Mouse (Mus musculus) naive thymus-derived CD4-positive, alpha-beta T cell, adult 2 months (primary cell): ENCODE results near the gene Hoxc11.

Experiments
- DNase-seq: peaks from one replicate; pipeline ENCODE4 v3.0.0-alpha.2; 2011; ENCODE audit warnings: low read depth

Hoxc11 gene

DNA sequence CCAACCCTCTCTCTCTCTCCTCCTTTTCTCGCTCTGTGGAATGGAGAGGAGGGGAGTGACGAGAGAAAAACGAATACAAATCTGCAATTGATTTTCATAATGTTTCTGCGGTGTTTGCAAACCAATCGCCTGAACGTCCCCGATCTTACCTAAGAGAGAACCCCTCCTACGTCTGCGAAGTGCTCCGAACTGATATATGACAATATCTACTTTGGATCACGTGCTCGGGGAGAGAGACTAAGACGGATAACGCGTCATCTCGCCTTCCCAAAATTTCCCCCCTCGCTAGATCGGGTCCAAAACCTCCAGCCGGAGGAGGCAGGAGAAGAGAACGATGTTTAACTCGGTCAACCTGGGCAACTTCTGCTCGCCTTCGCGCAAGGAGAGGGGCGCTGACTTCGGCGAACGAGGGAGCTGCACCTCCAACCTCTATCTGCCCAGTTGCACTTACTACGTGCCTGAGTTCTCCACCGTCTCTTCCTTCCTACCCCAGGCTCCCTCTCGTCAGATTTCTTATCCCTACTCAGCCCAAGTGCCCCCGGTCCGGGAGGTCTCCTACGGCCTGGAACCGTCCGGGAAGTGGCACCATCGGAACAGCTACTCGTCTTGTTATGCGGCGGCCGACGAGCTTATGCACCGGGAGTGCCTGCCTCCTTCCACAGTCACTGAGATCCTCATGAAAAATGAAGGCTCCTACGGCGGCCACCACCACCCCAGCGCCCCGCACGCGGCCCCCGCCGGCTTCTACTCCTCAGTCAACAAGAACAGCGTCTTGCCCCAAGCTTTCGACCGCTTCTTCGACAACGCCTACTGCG lies at the start of gene Hoxc11:
Hoxc11 (plus strand) TSS at position 236 of the 815 bp plus-strand sequence.
- DNase-seq, result no peak

DNA sequence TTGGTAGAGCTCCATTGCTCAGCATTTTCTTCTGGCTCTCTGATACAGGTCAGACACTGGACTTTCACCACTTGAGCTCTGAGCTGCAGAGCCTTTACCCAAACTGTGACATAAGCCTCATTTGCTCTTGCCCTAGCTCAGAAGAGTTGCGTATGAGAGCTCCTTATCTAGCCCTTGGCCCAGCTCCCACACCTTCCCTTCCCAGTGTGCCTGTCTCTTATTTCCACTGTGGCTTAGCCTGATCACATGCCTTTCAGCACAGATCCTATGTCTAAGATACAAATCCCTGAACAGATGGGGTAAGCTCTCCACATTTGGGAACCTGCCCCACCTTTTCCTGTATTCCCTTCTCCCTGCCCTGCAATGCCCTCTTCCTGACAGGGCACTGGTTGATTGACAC lies 49.3 kb upstream of the Hoxc11 start:
- no peak for DNase-seq

DNA sequence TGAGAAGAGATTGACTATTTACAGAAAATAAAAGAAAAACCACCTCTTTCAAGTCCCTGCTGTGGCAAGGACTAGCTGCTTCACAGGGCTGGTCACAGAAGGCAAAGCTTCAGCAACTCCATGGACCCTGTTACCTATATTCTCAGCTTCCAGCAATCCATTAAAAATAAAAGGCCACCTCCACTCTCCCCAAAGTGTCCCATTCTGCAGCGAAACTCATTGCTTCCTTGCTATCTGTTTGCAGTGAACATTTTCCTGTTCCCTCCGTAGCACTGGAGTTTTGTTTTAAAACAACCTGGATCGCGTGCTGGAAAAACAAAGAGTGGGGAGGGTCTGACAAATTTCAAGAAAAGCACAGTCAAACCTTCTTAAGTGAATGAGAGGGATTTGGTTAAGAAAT lies 44.7 kb upstream of the Hoxc11 start:
- no peak for DNase-seq

DNA sequence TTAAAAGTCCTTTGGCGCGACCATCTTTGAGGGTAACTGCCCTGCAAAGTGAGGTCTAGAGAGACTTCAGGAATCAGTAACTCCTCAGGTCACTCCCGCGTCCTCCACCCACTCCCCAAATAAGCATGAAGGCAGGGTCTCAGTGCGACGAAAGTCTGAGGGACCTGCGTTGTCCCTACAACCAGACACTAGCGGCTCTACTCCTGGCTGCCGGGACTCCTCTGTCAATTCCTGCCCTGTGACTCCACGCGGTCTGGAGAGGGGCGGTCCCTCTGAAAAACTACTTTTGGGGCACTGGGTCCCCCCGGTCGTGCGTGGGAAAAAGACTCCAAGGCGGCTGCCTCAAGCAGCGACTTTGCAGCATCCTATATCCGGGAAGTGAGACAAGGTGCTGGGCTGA lies 44.2 kb upstream of the Hoxc11 start:
- no peak for DNase-seq

DNA sequence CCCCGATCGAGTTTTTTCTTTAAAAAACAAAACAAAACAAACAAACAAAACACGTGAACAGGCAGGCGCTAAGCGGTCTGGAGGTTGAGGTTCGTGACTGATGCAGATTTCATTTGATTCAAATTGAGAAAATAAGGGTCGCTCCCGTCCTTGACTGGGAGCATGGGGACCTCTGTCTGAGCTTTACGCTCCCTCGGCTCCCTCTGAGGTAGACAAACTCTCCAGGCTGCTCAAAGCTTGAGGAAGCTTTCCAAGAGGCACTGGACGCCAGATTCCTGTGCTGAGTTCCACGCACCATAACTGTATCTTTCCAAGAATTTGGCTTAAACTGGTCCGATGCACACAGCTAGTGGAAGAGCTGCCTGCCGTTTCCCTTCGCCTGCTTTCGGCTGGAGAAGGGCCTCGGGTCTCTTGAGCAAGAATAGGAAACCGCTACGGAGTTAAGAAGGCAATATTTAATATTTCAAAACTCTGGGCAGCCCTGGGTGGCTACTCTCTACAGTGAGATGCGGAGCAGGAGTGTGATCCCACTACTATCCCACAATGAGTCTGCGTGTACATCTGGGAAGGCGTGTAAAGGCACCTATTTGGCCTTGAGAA lies 43.6 kb upstream of the Hoxc11 start:
- no peak for DNase-seq

DNA sequence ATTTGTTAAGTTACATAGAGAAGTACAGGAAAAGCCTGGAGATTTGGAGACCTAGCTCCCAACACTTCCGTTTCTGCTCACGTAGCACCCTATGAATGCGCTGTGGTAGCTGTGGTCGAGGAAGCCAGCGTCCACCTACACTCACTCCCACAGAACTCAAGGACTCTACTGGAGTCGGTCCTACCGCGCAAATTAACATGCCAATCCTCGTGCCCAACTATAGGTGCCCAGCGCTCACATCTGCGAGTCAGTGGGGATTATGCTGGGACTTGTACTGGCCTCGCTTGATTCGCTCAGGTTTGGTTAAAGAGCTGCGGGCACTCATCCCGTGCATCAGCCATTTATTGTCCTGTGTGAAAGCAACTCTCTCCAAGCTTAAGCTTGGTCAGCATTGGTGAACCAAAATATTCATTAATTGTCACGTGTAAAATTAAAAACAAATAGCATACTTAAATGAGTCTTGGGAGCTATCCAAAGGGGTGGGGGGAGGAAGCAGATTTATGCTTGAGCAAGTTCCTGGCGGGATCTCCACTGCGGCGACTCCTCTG lies 41.1 kb upstream of the Hoxc11 start:
- DNase-seq, result no peak

DNA sequence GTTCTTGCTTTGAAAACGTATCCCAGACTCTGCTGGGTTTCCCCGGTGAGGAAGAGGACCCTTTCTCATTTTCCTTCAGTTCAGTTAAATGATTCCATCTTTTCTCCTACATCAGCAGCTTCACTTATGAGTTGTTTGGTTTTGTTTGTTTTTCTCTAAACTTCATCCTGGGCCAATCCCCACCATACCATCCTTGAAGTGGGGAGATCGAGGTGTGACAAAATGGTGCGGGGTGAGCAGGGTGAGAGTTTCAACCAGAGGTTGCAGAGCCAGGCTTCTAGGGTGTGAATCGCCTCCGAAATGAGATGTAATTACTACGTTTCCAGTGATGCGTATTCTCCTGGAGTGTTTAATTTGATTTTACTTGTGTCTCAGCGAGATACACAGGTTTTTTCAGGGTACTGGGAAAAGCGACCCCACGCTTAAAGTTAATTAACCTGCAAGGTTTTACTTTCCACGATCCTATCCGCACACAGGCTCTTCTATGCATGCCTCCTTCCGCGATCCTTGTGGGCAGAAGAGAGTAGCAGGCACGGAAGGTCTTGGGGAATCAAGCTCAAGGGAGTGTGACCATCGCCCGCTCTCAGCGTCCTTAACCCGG lies 36.2 kb upstream of the Hoxc11 start:
- DNase-seq, result no peak

DNA sequence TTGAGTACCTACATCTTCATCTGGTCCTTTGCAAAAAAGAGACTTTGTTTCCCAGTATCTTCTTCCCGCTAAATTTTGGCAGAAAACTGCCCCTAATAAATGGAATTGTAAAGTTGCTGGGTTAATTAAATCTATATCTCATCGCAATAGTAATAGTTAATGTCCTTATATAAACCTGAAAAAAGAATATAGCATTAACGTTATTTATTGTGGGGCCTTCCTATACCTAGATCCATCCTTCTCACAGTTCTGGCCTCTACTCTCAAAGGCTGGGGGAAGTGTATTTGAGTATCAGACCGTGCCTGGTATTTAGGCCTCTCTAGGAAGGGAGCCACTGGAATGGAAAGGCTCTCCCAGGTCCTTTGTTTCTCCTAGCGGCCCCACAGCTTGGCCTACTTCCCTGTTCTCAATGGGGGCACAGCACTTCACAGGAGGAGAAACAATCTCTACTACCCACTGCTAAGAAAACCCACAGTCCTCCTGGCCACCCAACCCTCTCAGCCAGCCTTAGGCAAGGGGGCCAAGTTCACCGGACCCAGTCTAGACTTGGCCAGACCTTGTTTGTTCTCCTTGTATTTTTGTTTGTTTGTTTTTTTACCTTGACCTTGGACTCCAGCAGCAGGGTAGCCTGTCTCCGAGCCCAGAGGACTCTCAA lies 35.5 kb upstream of the Hoxc11 start:
- no peak for DNase-seq

DNA sequence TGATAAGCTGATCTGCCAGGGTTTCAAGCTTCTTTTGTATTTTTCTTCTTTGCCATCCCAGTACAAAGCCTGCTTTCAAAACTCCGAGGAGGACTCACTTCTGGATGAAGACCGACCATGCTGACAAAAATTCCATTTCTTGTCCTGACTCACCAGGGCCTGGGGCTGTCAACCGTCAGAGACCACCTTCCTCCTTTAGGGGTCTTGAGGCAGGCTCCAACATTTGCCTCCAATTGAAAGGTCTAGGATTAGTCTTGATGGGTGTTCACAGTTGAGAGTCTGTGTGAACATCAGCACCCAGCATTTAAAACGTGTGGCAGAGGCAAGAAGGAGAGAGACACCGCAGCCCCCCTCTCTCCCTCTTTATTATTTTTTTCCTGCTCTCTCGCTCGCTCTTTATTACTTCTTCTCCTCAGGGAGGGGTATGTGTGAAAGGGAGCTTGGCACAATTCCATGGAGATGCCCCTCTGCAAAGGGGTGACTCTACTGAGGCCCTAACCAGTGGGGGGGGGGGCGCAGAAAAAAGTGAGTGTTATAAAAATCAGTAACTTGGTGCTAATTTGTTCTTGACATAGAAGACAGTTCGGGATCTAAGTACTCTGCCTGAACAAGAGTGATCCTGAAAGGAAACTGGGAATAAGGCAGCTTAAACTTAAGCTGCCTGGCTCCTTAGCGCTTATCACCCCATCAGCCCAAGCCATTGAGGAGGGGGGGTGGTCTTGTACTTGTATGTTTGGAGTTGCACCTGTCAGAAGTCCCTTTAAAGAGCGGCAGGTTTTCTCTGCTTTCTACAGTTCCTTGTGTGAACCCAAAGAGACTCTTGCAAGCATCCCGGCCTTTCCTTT lies 34.7 kb upstream of the Hoxc11 start:
- DNase-seq, result no peak

DNA sequence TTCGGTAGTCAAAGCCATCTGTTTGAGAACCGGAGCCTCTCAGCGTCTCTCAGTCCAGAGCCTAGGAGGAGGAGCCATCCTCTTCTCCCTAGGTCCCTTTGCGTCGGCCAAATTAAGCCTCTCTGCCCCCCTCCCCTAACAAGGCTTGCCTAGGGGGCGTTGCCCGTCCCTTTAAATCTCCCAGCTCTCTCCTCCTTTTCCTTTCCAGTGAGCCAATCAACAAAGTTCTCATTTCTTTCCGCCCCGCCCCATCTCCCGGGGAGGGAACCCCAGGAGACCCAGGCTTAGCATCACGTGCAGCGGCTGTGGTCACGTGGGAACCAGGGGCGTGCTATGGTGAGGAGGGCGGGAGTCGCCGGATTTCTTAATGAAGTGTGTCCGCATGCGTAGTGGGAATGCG lies 33.6 kb upstream of the Hoxc11 start:
- no peak for DNase-seq

DNA sequence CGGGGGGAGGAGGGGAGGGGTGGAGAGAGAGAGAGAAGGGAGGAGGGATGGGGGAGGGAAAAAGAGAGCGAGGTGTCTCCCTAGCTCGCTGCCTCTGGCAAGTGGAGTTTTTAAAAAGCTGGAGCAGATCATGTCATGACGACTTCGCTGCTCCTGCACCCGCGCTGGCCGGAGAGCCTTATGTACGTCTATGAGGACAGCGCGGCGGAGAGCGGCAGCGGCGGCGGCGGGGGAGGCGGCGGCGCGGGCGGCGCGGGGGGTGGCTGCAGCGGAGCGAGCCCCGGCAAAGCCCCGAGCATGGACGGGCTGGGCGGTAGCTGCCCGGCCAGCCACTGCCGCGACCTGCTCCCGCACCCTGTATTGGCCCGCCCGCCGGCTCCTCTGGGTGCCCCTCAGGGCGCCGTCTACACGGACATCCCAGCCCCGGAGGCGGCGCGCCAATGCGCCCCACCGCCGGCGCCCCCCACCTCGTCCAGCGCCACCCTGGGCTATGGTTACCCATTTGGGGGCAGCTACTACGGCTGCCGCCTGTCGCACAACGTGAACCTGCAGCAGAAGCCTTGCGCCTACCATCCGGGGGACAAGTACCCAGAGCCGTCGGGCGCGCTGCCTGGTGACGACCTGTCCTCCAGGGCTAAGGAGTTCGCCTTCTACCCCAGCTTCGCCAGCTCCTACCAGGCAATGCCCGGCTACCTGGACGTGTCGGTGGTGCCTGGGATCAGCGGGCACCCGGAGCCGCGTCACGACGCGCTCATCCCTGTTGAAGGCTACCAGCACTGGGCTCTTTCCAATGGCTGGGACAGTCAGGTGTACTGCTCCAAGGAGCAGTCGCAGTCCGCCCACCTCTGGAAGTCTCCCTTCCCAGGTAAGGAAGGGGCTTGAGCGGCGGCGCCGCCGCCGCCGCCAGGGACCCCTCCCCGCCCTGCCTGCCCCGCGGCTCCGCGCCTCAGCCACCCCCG lies 32.9 kb upstream of the Hoxc11 start, which contains the start of gene Hoxc13:
Hoxc13 (plus strand) TSS at position 51 of the 959 bp plus-strand sequence.
- no peak for DNase-seq

DNA sequence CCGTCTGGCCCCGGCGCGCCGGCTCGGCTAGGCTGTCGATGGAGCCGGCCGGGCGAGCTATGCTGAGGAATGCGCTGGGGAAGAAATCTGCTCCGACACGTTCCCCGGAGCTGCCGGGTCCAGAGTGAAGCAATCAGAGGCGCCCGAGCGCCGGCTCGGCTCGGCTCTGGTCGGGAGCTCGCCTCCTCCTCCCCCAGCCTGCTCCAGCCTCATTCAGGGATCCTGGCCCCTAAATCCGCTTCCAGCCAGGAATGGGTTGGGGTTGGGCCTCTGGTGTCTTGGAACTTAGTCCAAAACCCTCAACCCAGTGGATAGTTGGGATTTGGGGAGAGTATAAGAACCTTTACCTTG lies 32.2 kb upstream of the Hoxc11 start:
- DNase-seq, result no peak

DNA sequence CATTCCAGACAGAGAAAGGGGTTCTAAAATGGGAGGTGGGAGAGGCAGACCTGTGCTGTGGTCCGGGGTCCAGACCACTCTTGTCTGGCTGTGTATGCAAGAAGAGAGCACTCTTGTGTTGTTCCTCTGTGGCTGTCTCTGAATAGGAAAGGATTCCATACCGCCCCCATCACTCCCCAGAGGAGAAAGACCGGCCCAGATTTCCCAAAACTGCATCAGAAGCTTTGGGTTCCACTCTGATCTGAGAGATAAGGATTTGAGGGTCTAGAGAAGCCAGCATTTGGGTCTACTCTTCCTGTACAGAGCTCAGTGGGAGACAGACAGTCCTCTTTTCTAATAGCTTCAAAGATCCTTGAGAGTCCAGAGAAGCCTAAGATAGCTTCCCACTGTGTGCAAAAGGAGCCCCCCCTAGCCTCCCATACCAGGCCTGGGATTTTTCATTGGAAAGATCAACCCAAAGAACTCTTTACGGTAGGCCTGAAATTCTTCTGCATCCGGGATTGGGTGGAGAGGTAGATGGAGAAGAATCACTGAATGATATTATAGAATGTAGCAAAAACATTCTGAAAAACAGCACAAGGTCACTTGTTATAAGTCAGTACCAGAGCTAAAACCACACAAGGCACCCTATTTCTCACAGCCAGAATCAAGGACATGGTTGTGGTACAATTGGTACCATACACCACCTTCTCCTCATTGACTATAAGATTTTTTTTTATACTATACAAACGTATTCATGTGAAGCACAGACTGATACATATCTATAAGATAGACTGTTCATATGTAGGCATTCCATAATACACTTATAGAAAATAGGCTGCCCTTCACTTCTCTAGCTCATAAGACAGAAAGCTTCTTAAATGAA lies 31.4 kb upstream of the Hoxc11 start:
- DNase-seq, result no peak

DNA sequence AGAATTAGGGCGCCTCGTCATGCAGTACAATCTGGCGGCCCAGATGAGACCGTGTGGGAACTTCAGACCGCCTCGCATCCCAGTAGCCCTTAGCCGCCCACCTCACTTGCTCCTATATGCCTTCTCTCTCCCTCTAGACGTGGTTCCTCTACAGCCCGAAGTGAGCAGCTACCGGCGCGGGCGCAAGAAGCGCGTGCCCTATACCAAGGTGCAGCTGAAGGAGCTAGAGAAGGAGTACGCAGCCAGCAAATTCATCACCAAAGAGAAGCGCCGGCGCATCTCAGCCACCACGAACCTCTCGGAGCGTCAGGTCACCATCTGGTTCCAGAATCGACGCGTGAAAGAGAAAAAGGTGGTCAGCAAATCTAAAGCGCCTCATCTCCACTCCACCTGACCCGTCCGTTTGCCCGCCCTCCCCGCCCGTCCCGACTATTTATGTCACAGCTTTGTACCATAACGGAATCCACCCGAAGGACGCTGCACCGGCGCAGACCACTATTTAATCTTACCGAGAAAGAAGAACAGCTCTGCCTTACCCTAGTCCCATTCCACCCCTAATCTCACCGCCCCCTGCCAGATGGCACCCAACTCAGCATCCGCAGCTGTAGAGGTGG lies 27.1 kb upstream of the Hoxc11 start:
- no peak for DNase-seq

DNA sequence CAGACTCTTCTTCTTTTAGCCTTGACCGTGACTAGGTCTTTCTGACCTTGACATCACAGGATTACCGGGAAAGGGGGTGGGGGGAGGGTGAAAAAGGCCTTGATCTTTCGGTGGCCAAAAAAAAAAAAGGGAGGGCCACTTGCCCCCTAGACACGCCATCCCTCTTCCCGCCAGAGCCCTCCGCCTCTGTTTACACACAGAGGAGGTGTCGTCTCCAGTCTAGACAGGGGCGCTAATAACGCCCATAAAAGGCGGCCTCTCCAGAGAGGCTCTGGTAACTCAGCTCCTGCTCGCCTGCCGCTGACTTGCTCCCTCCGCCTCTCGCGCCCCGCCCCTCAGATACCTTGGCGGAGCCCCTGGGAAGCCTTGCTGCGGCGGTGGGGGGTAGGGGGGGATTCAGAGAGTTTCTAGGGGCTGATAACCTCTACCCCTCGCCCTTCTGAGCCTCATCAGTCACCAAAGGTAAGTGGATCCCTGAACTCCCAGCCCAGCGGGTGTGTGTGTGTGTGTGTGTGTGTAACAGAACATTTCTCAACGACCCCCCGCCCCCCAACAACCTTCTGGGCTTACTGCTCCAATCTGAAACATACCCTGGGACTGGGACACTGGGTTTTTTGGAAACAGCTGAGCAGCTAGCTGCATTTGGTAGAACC lies 22.4 kb upstream of the Hoxc11 start:
- no peak for DNase-seq

DNA sequence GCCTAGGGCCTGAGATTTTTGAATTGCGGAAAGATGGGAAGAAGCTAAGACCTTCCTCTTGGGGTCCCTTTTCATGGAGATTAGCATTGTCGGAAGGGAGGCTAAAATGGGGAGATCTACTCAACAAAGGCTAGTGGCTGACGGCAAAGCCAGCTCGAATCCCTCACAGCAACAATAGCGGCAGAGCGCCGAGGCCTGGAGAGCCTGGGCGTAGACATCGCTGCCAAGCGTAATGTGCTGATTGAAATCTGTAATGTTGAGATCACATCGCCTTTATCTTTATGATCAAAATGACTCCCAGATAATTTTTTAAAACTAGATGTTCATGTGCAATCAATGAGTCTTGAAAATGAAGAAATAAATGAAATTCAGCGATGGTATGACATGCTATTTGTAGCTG lies 19.8 kb upstream of the Hoxc11 start:
- no peak for DNase-seq

DNA sequence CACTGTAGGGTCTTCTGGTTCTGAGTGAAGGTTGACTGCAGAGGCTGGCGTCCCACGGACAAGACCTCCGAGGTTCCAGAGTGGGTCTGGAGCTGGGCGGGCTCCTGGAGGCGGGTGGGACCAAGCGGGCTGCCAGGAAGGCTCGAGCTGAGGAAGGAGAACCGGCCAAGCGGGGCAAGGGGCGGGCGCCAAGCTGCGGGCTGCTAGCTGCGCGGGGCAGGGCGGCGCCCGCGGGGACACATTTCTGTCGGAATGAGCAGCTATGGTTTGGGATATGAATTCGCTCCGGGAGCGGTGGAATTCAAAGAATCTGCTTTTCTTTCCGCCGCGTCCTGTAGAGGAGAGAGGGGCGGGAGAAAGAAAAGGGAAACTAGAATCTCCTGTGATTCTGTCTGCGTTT lies 19.3 kb upstream of the Hoxc11 start:
- no peak for DNase-seq

DNA sequence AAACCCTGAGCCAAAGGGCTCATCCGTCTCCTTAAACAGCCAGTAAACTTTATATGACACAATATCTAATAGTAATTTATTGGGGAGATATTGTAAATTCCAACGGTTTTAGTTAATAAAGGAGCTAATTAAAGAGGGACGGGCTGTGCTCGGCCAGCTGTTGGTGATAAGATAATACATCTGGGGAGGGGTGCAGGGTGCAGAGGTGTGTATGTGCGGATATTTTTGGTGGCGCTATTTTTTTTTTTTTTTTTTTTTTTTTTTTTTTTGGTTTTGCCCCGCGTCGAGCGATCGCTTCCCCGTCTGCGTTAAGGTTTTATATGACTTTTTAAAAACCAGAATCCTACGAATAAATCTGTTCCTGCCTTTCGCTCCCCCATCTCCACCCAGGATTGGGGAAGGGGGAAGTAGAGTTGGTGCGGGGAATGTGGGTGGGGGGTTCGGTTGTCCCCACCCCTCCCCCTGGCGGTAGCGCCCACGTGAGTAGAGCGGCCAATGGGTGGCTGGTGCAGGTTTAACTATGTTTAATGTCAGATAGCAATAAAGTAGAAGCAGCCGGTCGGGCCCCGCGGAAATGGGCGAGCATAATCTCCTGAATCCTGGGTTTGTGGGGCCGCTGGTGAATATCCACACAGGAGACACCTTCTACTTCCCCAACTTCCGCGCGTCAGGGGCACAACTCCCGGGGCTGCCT lies 17.8 kb upstream of the Hoxc11 start, which contains the start of gene Hoxc12:
Hoxc12 (plus strand) TSS at position 479 of the 694 bp plus-strand sequence.
- DNase-seq, result no peak
